ENCODE assay signal across 8 mouse cellular contexts in the genomic region with DNA sequence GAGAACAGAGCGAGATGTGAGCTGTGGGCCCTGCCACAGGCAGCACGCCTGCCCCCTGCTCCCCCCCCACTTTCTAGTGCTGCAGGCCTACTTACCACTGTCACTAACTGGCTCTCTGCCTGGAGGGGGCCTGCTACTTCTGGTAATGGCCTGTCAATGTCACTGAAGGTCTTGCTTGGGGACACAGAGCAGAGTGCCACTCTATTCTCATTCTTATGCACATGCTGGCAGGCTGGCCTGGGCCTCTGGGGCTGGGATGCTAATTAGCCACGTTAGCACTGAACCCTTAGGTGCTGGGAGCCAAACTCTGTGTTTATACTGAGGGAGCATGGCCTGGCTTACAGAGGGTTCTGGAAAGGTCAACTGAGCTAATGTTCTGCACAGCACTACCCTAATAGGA. TPM values are rescaled to one million over a fixed set of nuclear protein-coding genes. Genes with fewer than 3 reads are reported as not detected.
DNase-seq lines count a peak whose midpoint lies in the region; ATAC-seq and TF ChIP-seq lines count a peak whose summit lies in the region.

No protein-coding gene starts in this region.

- H3K9ac ChIP-seq in liver, adult 2 months (ENCODE audit: low read depth, low read length) = no peak overlapping the region
- H3K9ac ChIP-seq in liver, embryonic 11.5 days (ENCODE audit: low read depth, low read length) = no peak overlapping the region
- peak overlapping the region; percentile 8; the same call in 1 of the 2 replicates for H3K9ac ChIP-seq in heart, adult 2 months (ENCODE audit: low read depth, low read length)
- no peak overlapping the region for H3K9ac ChIP-seq in neural tube, embryonic 14.5 days (replicated peaks; ENCODE audit: low read depth, low read length)

- intact Hi-C loops in heart, adult 2 months (cut with DNase I) = loop anchor here (2.0 to 10.0 kb wide), 4 partner anchors 37 to 269 kb away; partner anchors contain the start of genes Alkbh2 and Coro1c
- intact Hi-C loops in left cerebral cortex, postnatal 10 days (cut with DNase I) = loop anchor here (2.0 to 5.0 kb wide), 2 partner anchors 52 to 99 kb away; partner anchors contain the start of gene Coro1c

- H3K4me1 ChIP-seq in liver, adult 2 months (ENCODE audit: control insufficient read depth, insufficient read depth, low read length) = 0 out of 2 replicates have a peak, but pooled peaks cover 2% of the 10 kb centered on the region
- H3K4me1 ChIP-seq in liver, embryonic 11.5 days (replicated peaks; ENCODE audit: control insufficient read depth, insufficient read depth, low read length) = peaks cover 24% of the 10 kb centered on the region
- peaks cover 29% of the 10 kb centered on the region for H3K4me1 ChIP-seq in heart, adult 2 months (ENCODE audit: control insufficient read depth, insufficient read depth, low read length)
- peaks cover 10% of the 10 kb centered on the region; the same call in 1 of the 2 replicates for H3K4me1 ChIP-seq in neural tube, embryonic 14.5 days (ENCODE audit: control insufficient read depth, insufficient read depth, low read length)

- H3K79me2 ChIP-seq in liver, adult 2 months (ENCODE audit: control insufficient read depth, insufficient read depth, low read length) = no peaks in the 10 kb centered on the region; the same call in 1 of the 2 replicates
- peaks cover 5% of the 10 kb centered on the region; the same call in 1 of the 2 replicates for H3K79me2 ChIP-seq in heart, adult 2 months (replicated peaks; ENCODE audit: control insufficient read depth, insufficient read depth, low read length)

- no peak for ATAC-seq in liver, embryonic 11.5 days (replicated peaks; ENCODE audit: low FRiP score)
- ATAC-seq in neural tube, embryonic 14.5 days (ENCODE audit: low read depth) = peak; percentile 33; the same call in 1 of the 2 replicates

- H3K9me3 ChIP-seq in liver, embryonic 11.5 days (ENCODE audit: control insufficient read depth, low read length) = no peaks in the 10 kb centered on the region
- no peaks in the 10 kb centered on the region for H3K9me3 ChIP-seq in neural tube, embryonic 14.5 days (ENCODE audit: control insufficient read depth, low read length)

- peak; percentile 57 for DNase-seq in liver, adult 2 months (ENCODE audit: extremely low read depth, low read depth, low spot score)
- DNase-seq in liver, embryonic 11.5 days (ENCODE audit: low spot score) = no peak
- peak; percentile 52 to 55 for DNase-seq in heart, adult 2 months
- DNase-seq in kidney, adult 9 months = peak; percentile 65
- no peak for DNase-seq in embryo, embryonic 11 days
- DNase-seq in left cerebral cortex, postnatal 10 days (ENCODE audit: extremely low spot score in 1 of 2, low spot score in 2 of 2) = no peak
- no peak for DNase-seq in cerebellum, adult 9-11 months

- no peak for TF ChIP-seq POLR2A in liver, adult 2 months (IDR thresholded peaks at IDR 0.05; ENCODE audit: extremely low read depth, insufficient read depth, low read length)
- TF ChIP-seq POLR2A in heart, adult 2 months (IDR thresholded peaks at IDR 0.05; ENCODE audit: insufficient read depth, low read depth, low read length) = no peak

- H3K27ac ChIP-seq in liver, adult 2 months (replicated peaks; ENCODE audit: insufficient read depth, low read depth, low read length) = no peak overlapping the region
- no peak overlapping the region for H3K27ac ChIP-seq in liver, embryonic 11.5 days (ENCODE audit: low read depth, low read length)
- H3K27ac ChIP-seq in heart, adult 2 months = peak overlapping the region; percentile 72
- H3K27ac ChIP-seq in neural tube, embryonic 14.5 days (ENCODE audit: low read depth, low read length) = peak overlapping the region; percentile 2; the same call in 1 of the 2 replicates

- H3K4me3 ChIP-seq in liver, adult 2 months (ENCODE audit: insufficient read depth, low read depth, low read length) = no peak overlapping the region
- H3K4me3 ChIP-seq in liver, embryonic 11.5 days (ENCODE audit: low read depth, low read length) = no peak overlapping the region
- H3K4me3 ChIP-seq in heart, adult 2 months = no peak overlapping the region
- H3K4me3 ChIP-seq in neural tube, embryonic 14.5 days (ENCODE audit: low read depth, low read length) = no peak overlapping the region

- no peak for TF ChIP-seq CTCF in liver, adult 2 months (IDR thresholded peaks at IDR 0.05; ENCODE audit: low read depth, low read length)
- TF ChIP-seq CTCF in heart, adult 2 months (IDR thresholded peaks at IDR 0.05) = no peak

- no peak overlapping the region for H3K4me2 ChIP-seq in liver, embryonic 11.5 days
- no peak overlapping the region for H3K4me2 ChIP-seq in neural tube, embryonic 14.5 days (ENCODE audit: low read depth, low read length)

- TF ChIP-seq EP300 in heart, adult 2 months (IDR thresholded peaks at IDR 0.05; ENCODE audit: insufficient read depth, low read depth, low read length) = no peak

- no peaks in the 10 kb centered on the region for H3K27me3 ChIP-seq in liver, adult 2 months (ENCODE audit: control insufficient read depth, insufficient read depth, low read length)
- no peaks in the 10 kb centered on the region for H3K27me3 ChIP-seq in liver, embryonic 11.5 days (replicated peaks; ENCODE audit: control insufficient read depth, insufficient read depth, low read length)
- no peaks in the 10 kb centered on the region for H3K27me3 ChIP-seq in heart, adult 2 months (ENCODE audit: control insufficient read depth, insufficient read depth, low read length)
- no peaks in the 10 kb centered on the region for H3K27me3 ChIP-seq in neural tube, embryonic 14.5 days (ENCODE audit: control insufficient read depth, insufficient read depth, low read length)

- WGBS in liver, adult 2 months = 71% methylated on average over 3 of the region's 3 CpGs
- 64% methylated on average over 3 of the region's 3 CpGs for WGBS in liver, embryonic 11.5 days
- WGBS in heart, adult 2 months = 37% methylated on average over 3 of the region's 3 CpGs
- WGBS in neural tube, embryonic 14.5 days = 34% methylated on average over 3 of the region's 3 CpGs

- no peaks in the 10 kb centered on the region for H3K36me3 ChIP-seq in liver, adult 2 months (ENCODE audit: control insufficient read depth, insufficient read depth, low read length)
- peaks cover 12% of the 10 kb centered on the region for H3K36me3 ChIP-seq in liver, embryonic 11.5 days (ENCODE audit: control insufficient read depth, insufficient read depth, low read length)
- H3K36me3 ChIP-seq in heart, adult 2 months (ENCODE audit: control insufficient read depth, insufficient read depth, low read length) = no peaks in the 10 kb centered on the region; the same call in none of the 2 replicates
- H3K36me3 ChIP-seq in neural tube, embryonic 14.5 days (ENCODE audit: control insufficient read depth, insufficient read depth, low read length) = peaks cover 7% of the 10 kb centered on the region; the same call in 1 of the 2 replicates

RNA-seq across cellular contexts. Expression of gene Selplg, which starts 23.3 kb away (rescaled TPM):
- total RNA-seq in liver, adult 2 months (2014; rRNA removed) = 1.1 and 2.3 TPM in 2 replicates
- polyA plus RNA-seq in liver, adult 2 months (2012; rRNA removed) = 5.4 and 6.2 TPM in 2 replicates
- polyA plus RNA-seq in liver, embryonic 11.5 days (2014; fragmentation: Nextera tagmentation; extraction: Ambion mirVana) = 17.1 and 17.8 TPM in 2 replicates
- 1 to 10 TPM; 3.4 to 4.5 TPM for total RNA-seq in heart, adult 2 months (2021)
- polyA plus RNA-seq in heart, adult 2 months (2012; rRNA removed) = 5.7 and 14.1 TPM in 2 replicates
- polyA plus RNA-seq in neural tube, embryonic 14.5 days (2014; fragmentation: Nextera tagmentation; extraction: Ambion mirVana) = 1.8 and 2.5 TPM in 2 replicates
- 10 to 100 TPM; 16.1 to 18.7 TPM for total RNA-seq in left cerebral cortex, postnatal 10 days (2021)

RNA-seq across cellular contexts. Expression of gene Coro1c, which starts 52.9 kb away (rescaled TPM):
- total RNA-seq in liver, adult 2 months (2014; rRNA removed) = 11.8 and 14.0 TPM in 2 replicates
- polyA plus RNA-seq in liver, adult 2 months (2012; rRNA removed) = 12.0 and 13.6 TPM in 2 replicates
- 122 and 137 TPM in 2 replicates for polyA plus RNA-seq in liver, embryonic 11.5 days (2014; fragmentation: Nextera tagmentation; extraction: Ambion mirVana)
- total RNA-seq in heart, adult 2 months (2021) = 10 to 100 TPM; 24.6 to 30.1 TPM
- polyA plus RNA-seq in heart, adult 2 months (2012; rRNA removed) = 24.1 and 27.9 TPM in 2 replicates
- polyA plus RNA-seq in neural tube, embryonic 14.5 days (2014; fragmentation: Nextera tagmentation; extraction: Ambion mirVana) = 148 and 188 TPM in 2 replicates
- 100 to 1,000 TPM; 117 to 122 TPM for total RNA-seq in left cerebral cortex, postnatal 10 days (2021)

RNA-seq across cellular contexts. Expression of gene Tmem119, which starts 55.4 kb away (rescaled TPM):
- 0.27 and 0.46 TPM in 2 replicates for total RNA-seq in liver, adult 2 months (2014; rRNA removed)
- polyA plus RNA-seq in liver, adult 2 months (2012; rRNA removed) = 0.73 and 0.83 TPM in 2 replicates
- polyA plus RNA-seq in liver, embryonic 11.5 days (2014; fragmentation: Nextera tagmentation; extraction: Ambion mirVana) = 15.6 and 16.9 TPM in 2 replicates
- total RNA-seq in heart, adult 2 months (2021) = 1 to 10 TPM; 3.6 to 5.8 TPM
- polyA plus RNA-seq in heart, adult 2 months (2012; rRNA removed) = 7.3 and 12.0 TPM in 2 replicates
- 0.99 and 5.2 TPM in 2 replicates for polyA plus RNA-seq in neural tube, embryonic 14.5 days (2014; fragmentation: Nextera tagmentation; extraction: Ambion mirVana)
- 10 to 100 TPM; 12.0 to 16.0 TPM for total RNA-seq in left cerebral cortex, postnatal 10 days (2021)

Comparison
In these comparisons a context has a peak if more than half of its experiments do, and no peak if none do; other contexts are left out.
1. DNase-seq: peak in liver, adult 2 months (single experiment), heart, adult 2 months (2 of 2) and kidney, adult 9 months (single experiment); none in liver, embryonic 11.5 days (single experiment), embryo, embryonic 11 days (single experiment), left cerebral cortex, postnatal 10 days (0 of 2) and cerebellum, adult 9-11 months (single experiment).
2. H3K27ac ChIP-seq: peak in heart, adult 2 months (single experiment) and neural tube, embryonic 14.5 days (single experiment); none in liver, adult 2 months (single experiment) and liver, embryonic 11.5 days (single experiment).